Mouse (Mus musculus) cerebellum, adult 18-20 months (tissue): Measurements from ENCODE around the gene P4hb.
"Not testable (repeated sequence)": the region's sequence is repeated elsewhere in the genome, so short reads cannot be mapped to it uniquely, and the experiment has no call there.

Experiments used
- DNase-seq, 2 experiments: peaks; one replicate each; pipeline ENCODE4 v3.0.0; 2021

The P4hb gene

DNA sequence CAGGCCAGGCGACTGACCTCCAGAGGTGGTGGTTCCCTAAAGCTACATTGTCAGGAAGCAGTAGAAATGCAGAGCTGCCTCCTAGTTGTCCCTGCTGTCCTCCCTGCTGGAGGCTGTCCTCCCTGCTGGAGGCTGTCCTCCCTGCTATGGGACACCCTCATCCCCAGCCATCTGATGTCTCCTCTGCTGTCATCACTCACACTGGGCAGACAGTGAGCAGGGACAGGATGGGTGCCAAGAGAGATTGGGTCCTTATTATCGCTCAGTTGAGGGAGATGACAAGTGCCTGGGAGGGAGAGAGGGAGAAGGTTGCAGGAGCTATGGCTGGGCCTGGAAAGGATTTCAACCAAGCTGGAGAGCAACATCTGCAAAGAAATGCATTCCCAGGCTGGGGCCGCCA is 37.9 kb downstream of the P4hb start:
- no peak for DNase-seq

DNA sequence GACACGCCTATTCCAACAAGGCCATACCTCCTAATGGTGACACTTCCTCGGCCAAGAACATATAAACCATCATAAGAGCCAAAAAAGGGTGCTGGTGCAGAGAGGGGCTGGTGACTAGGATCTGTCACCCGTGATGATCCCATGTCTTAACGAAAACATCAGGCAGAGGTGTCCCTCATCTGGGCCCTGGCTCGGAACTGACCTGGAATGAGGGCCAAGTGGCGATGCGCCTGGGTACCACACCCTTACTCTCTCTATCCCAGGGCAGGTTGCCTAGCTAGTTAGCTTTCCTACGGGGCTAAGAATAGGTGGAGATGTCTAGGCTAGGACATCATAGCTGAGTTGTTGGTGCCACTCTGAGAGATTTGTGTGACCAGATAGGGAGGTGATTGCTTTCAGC is 39.0 kb downstream of the P4hb start:
- no peak for DNase-seq

DNA sequence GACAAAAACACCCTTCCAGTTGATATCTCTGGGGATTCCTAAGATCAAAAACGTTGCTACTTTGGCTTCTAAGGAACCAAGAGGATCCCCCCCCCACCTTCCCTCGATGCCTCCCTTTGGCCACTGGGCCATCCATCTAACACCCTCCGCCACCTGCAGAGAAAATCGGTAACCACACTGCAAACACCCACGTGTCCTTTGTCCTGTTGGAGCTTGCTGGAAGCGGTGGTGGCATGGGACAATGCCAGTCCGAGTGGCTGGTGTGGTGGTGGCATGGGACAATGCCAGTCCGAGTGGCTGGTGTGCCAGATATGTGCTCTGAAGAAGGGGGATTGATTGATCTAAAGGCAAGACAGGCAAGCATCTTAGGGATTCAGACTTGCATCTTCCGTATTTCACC is 41.4 kb downstream of the P4hb start:
- no peak for DNase-seq

DNA sequence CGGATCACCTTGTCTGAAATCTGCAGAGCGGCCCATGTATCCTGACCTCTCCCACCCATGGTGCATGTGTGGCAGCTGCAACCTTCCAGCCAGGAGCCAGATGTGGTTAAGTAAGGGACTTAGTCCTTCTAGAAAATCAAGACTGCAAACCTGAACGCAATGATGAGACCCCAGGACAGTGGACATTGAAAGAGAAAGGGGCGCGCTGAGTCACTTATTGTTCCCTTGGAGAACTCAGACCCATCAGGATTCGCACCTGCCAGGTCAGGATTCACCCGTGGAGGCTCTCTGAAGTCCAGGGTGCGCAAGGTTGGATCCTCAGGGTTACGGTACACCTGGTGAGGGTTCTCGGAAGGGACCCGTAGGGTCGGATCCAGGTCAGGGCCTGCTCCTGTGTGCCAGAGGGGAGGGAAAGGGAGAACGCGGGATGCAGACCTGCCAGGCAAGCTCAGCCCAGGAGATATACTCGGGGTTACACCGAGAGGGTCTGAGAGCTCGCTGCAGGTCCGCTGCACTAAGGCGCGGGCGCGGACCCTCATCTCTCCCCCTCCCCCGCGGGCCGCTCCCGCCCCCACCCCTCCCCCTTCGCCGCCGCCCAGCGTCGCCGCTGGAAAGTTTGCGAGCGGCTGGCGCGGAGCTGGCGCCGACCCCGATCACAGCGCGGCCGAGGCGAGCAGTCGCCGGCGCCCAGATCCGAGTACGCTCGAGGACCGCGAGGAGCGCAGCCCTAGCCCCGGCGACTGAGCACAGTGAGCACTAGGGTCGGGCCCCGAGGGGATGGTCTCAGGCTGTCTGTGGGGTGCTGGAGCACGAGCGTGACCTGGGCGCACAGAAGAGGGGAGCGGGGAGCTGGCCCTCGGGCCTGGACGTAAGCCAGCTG is 42.7 kb downstream of the P4hb start, which contains the start of gene Gcgr:
TSS of gene Gcgr (plus strand) at position 615 of the 880 bp plus-strand sequence.
- DNase-seq = no peak

DNA sequence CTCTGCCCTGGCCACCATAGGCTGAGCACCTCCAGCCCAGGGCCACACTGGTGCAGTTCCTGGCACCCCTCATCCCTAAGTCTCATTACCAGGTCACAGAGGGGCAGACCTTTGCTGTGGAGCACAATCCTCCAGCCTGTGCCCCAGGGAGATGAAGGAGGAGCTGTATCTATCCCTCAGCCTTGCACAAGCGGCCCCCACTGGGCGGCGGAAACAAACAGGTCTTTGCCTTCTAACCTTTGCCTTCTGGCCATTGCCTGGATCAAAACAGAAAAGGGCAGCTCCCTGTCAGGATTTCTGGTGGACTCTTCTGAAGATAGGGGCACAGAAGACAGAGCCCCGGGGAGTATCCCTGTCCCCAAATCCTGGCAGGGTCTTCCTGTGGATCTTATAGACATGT is 44.1 kb downstream of the P4hb start:
- no peak for DNase-seq

DNA sequence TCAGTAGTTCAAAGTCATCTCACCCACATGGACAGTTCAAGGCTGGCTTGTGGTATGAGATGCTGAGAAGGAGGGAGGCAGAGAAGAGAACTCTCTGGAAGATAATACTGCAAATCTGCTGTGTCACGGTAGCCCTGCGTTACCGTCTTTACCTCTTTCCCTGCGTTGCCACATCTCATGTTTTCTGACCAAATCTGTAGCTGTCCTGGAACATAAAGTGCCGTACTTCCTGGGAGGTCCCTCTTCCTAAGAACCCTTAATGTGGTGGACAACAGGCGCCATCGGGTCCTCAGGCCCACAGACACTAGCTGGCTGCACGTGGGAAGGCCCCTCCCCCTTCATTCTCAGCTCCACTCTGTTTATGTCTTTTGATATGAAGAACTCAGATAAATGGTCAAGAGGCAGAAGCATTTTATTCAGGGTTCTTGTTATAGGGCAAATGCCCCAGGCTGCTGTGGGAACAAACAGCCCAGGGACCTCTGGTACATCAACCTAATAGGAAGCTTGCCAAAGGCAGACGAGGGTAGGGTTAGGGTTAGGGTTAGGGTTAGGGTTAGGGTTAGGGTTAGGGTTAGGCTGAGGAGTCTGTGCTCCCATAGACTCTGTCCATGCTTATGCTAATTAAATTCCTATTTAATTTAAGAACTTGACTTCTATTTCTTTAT is 45.2 kb downstream of the P4hb start:
- DNase-seq = no peak

DNA sequence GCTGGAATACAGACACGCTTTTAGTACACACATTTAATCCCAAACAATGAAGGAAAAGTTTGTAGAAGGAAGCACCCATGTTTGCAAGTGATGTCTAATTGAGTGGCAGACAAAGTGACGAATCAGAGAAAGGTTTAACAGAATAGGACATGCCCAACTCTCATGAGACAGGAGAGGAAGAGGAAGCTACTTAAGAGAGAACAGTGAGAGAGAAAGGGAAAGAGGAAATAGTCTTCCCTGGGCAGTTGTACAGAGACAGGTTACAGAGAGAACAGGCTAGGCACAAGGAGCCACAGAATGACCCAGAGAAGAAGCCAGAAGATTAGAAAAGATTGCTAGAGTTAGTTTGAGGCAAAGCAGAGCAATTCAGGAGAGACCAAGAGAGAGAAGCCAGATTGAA is 47.1 kb downstream of the P4hb start:
- no peak for DNase-seq

DNA sequence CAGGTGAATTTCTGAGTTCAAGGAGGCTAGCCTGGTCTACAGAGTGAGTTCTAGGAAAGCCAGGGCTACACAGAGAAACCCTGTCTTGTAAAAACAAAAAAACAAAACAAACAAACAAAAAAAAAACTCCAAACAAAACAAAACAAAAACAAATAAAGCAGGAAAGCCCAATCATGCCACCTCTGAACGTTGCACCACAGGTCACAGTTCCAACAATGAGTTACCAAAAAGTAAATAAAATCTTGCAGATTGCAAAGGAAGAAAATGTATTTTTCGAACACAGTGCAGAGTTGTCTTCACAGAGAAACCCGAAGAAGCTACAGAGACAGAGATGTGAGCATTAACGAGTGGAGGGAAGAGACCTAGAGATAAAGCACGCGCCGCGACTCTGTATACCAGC is 50.5 kb downstream of the P4hb start:
- DNase-seq = no peak

DNA sequence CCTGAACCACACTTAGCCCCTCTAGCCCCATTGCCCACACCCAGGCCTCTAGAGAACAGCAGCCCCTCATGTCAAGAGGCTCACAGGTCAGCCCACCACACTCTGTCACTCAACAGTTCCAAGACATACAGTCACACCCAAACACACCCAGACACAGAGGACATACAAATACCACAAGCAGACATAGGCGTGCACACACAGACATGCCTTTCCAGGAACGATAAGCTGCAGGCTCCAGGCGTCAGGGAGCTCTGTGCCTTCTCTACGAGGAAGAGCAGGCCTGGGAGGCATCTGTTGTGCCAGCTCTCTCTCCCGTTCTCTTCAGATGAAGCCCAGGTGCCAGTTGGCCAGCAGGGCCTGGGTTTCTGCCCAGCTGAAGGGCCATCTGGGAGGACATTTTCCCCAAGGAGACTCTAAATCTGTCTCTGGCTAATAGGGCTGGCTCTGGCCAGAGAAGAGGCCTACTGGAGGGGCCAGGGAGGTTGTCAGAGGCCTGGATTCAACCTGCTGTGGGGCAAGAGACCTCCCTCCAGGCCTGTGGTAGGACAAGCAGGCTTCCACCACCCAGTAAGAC is 52.0 kb downstream of the P4hb start:
- DNase-seq = peak; percentile 86 to 90

DNA sequence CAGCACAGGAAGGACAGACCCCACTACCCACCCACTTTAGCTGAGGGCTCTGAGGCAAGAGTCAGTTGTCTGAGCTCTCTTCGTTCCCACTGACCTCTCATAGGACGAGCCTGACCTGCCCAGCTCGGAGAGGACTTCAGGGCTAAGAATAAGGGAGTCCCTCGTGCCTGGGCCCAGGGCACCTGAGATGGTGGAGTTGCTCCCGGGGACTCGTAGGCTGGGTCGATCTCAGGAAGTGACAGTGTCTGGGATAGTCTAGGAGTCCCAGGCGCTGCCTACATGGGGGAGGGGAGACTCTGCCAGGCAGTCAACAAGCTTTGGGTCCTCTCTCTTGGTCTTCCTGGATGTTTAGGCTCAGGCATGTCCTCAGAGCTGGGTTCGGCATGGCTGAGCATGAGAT is 52.6 kb downstream of the P4hb start:
- DNase-seq = peak in 1 of 2 experiments; percentile 25

DNA sequence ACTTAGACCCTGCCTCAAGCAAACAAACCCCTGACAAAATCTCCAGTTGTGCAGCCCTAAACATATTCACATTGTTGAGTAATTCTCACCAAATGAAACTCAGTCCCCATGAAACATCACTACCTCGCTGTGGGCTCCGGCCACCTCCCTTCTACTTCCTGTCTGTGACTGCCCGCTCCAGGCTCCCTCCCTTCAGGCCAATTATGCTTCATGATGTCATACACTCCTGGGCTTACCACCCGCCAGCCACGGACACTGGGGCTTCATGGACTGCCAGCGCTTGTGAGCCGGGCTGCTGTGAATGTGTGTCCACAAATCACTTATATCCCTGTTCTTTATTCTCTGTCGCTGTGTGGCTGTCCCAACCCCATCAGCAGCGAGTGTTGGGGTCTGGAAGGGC is 53.3 kb downstream of the P4hb start:
- peak in 1 of 2 experiments; percentile 33 for DNase-seq

DNA sequence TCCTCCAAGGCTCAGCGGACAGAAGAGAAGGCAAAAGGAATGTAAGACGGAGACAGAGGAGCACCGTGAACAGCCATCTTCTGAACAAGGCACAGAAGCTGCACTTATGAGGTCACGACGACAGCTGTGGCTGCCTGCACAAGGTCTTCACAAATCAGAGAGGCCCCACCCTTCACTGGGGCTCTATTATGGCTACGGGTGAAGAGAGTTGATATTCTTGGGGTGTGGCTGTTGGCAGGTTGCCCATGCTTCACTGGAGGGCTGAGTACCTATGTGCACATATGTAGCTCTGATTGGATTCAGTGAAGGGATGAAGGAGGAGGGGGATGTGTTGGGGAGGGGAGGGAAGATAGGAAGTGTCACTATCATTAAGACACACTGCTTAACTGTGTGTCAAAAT is 54.5 kb downstream of the P4hb start:
- DNase-seq = no peak

DNA sequence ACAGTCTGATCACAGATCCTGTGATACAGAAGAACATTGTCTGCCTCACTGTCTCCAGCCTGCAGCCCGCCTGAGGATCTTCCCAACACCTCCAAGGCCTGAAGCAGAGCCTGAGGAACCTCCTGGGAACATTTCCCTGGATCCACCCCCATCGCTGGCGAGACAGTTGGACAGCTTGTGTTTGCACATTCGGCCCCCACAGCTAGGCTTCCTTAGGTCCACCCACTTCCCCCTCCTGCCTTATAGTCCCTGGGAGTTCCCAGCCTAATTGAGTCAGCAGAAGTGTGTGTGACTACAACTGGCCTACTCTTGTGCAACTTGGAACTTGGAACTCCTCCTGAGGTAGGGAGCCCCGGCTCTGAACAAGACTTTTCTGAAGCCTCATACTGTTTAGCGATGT is 55.0 kb downstream of the P4hb start:
- no peak for DNase-seq

DNA sequence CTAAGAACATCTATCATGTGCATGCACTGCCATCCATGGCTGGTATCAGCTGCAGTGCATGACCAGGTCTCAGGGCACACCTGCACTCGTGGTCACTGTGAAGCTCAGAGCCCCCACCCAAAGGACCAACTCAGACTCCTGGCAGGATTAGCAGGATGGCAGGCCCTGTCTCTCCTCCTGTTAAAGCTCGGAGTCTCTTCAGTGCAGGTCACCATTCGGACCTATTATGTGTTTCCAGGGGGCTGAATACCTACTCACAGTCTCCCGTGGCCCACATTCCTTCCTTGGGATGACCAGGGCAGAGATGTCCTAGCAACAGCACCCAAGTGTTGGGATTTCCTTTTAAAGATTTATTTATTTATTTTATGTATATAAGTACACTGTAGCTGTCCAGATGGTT is 55.9 kb downstream of the P4hb start:
- no peak for DNase-seq

DNA sequence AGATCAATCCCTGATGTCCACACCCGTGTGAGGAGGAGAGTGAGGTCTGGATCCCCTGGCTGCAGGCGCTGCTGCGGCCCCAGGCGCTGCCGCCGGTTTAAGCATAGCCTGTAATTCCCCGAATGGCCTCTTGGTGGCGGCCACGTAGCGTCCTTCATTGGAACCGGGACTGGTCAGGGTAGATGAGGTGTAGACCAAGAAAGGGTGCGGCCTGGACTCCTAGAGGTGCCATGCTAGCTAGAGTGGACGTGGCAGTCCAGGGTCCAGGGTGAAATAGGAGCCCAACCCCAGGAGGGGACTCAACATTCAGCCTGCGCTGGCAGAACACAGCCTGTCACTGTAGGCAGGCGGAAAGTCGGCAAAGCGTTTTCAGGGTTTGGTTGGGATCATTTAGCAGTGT is 57.4 kb downstream of the P4hb start:
- peak; percentile 90 to 95 for DNase-seq

DNA sequence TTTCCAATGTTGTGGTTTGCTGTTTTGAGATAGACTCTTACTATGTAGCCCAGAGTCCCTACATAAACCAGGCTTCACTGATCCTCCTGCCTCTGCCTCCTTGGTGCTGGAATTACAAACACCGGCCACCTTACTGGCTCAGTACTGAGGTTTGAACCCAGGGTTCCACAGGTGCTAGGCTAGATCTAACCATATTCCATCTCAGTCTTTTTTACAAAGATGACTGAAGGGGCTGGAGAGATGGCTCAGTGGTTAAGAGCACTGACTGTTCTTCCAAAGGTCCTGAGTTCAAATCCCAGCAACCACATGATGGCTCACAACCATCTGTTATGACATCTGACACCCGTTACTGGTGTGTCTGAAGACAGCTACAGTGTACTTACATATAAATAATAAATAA is 58.8 kb downstream of the P4hb start:
- not testable (repeated sequence) for DNase-seq

DNA sequence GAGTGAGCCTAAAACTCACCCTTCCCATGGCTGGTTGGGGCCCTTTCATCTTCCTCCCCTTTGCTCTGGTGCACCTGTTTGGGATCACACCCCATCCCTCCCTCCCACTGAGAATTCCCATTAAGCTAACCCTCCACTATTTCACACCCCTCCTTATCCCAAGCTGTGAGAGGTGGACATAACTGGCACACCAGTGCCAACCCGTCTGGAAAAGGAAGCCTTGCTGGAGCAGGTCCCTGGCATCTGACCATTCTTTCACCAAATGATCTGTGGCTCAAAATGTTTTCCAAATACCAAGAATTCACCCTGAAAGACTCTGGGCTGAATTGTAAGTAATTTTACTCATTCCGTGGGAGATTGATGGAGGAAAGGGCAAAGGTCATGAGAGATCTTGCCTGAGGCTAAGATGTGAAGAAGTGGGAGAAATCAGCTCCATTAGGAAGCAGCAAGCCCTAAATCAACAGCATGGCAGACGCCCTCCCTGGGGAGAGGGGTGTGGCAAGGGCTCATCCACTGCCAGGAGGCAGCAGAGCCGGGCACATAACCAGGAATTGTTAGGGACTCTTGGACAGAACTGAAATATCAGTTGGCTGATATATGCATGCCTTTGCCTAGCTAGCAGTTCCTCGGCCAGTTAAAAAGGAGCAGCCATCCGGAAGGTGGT is 60.1 kb downstream of the P4hb start:
- DNase-seq = peak; percentile 65 to 67

DNA sequence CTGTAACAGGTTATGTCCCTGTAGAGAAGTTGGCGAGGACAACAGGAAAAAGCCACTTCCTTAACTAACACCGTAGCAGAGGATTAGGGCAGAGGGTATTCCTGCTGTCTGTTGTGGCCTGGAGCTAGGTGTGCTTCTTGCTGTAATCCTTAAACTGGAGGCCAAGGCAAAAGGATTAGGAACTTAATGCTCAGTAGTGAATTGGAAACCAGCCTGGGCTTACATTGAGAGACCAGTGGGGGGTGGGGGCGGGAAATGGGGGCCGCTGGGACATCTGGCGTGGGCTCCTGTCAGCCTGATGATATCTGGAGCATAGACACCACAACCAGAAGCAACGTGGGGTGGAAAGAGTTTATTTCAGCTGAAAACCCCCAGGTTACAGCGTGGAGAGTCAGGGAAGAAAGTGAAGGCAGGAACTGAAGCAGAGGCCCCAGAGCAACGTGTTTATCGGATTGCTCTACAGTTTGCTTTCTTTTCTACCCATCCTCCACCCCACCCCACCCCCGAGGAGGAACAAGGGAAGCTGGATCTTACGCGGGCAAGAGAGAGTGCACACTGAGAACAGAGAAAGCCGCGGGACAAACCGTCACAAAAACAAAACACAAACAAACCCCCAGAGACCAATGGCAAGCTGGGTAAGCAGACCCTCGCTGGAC is 62.5 kb downstream of the P4hb start:
- DNase-seq = no peak
